Mouse (Mus musculus) liver, postnatal 0 days (tissue): ENCODE data around the gene Plpp1. TPM values are rescaled to one million over a fixed set of nuclear protein-coding genes. Genes with fewer than 3 reads are reported as not detected.

Source experiments
- ATAC-seq: fragments of 200-750 bp; cut with Nextera tagmentation; 2 replicates; pipeline ENCODE4 v1.8.0; 2017; ENCODE audit warnings: mild to moderate bottlenecking, moderate library complexity
- DNase-seq: peaks from one replicate; pipeline ENCODE4 v3.0.0-alpha.2; 2016
- H3K27ac ChIP-seq: fragments of 300-500 bp; sonication (generic); 2 replicates; pipeline ENCODE4 v1.5.1; 2014; ENCODE audit warnings: antibody characterized with exemption, moderate library complexity, mild to moderate bottlenecking, low read depth
- H3K27me3 ChIP-seq: fragments of 300-500 bp; sonication (generic); 2 replicates; pipeline ENCODE4 v1.6.1; 2014; ENCODE audit warnings: low read length, control low read depth, mixed read lengths; ENCODE audit not compliant: insufficient read depth
- H3K36me3 ChIP-seq: fragments of 300-500 bp; sonication (generic); replicated peaks from 2 replicates; pipeline ENCODE4 v1.6.1; 2014; ENCODE audit warnings: mild to moderate bottlenecking, control low read depth, low read length, moderate library complexity, mixed read lengths; ENCODE audit not compliant: insufficient read depth
- H3K4me1 ChIP-seq: fragments of 300-500 bp; sonication (generic); 2 replicates; pipeline ENCODE4 v1.6.1; 2014; ENCODE audit warnings: antibody characterized with exemption, mild to moderate bottlenecking, control low read depth; ENCODE audit not compliant: insufficient read depth
- H3K4me2 ChIP-seq: fragments of 300-500 bp; sonication (generic); 2 replicates; pipeline ENCODE4 v1.6.1; 2014; ENCODE audit warnings: low read depth, mild to moderate bottlenecking, low read length, moderate library complexity, mixed read lengths
- H3K4me3 ChIP-seq: fragments of 300-500 bp; sonication (generic); 2 replicates; pipeline ENCODE4 v1.5.1; 2014; ENCODE audit warnings: low read depth, low read length
- H3K9ac ChIP-seq: fragments of 300-500 bp; sonication (generic); replicated peaks from 2 replicates; pipeline ENCODE4 v1.6.1; 2014; ENCODE audit warnings: mild to moderate bottlenecking, moderate library complexity
- H3K9me3 ChIP-seq: fragments of 300-500 bp; sonication (generic); 2 replicates; pipeline ENCODE4 v1.6.1; 2016; ENCODE audit warnings: mild to moderate bottlenecking, control low read depth, low read length, mixed read lengths
- CTCF ChIP-seq: sonication (generic); IDR thresholded peaks from 2 replicates; pipeline ENCODE4 v1.5.1; 2016; ENCODE audit warnings: antibody characterized with exemption, low read depth
- EP300 ChIP-seq: IDR thresholded peaks from 2 replicates; pipeline ENCODE4 v1.6.1; 2016; ENCODE audit warnings: antibody characterized with exemption, low read depth, mild to moderate bottlenecking
- WGBS: fragments of 180-500 bp; shearing (Covaris S2); extraction: QIAGEN DNeasy Blood & Tissue Kit; methylation state at CpG from one replicate; pipeline ENCODE4 v1.1.7; 2014; ENCODE audit not compliant: insufficient replicate concordance; 5-methylcytosine and 5-hydroxymethylcytosine counted together
- polyA plus RNA-seq: library from polyadenylated mRNA; unstranded; fragments of >200 nt; fragmentation: Nextera tagmentation; extraction: Ambion mirVana; gene quantifications from 2 replicates; pipeline ENCODE4 v1.2.1, GENCODE M21; 2015

The Plpp1 gene
- polyA plus RNA-seq, 1 experiment from 2014 or later: 55.4 TPM

DNA sequence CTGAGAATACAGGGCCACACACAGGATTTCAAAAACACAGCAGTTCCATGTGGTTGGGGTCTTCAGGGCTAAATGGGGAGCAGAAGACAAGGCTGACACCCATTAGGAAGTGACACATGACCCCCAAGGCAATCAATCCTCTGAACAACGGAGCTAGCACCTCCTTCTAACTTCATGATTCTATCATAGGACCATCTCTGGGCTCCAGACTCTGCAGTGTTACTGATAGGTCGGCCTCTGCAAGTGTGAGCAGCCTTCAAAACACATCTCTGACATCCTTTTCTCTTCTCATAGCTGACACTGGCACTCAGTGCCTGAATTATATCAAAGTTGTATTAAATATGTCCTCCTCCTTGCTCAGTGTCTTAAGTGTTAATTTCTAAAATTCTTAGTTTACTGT lies 32.0 kb downstream of the Plpp1 start:
- Histone ChIP-seq H3K9ac (no peak overlapping the region), H3K4me1 (peaks cover 16% of the 10 kb centered on the region), H3K36me3 (0 out of 2 replicates have a peak, but pooled peaks cover 6% of the 10 kb centered on the region), H3K4me2 (no peak overlapping the region), H3K27me3 (no peaks in the 10 kb centered on the region), H3K4me3 (no peak overlapping the region), H3K9me3 (no peaks in the 10 kb centered on the region), H3K27ac (no peak overlapping the region)
- 35% methylated on average over 2 of the region's 2 CpGs for WGBS
- TF ChIP-seq EP300 (no peak), CTCF (no peak)
- DNase-seq (no peak), ATAC-seq (peak; percentile 37; the same call in 1 of the 2 replicates)

DNA sequence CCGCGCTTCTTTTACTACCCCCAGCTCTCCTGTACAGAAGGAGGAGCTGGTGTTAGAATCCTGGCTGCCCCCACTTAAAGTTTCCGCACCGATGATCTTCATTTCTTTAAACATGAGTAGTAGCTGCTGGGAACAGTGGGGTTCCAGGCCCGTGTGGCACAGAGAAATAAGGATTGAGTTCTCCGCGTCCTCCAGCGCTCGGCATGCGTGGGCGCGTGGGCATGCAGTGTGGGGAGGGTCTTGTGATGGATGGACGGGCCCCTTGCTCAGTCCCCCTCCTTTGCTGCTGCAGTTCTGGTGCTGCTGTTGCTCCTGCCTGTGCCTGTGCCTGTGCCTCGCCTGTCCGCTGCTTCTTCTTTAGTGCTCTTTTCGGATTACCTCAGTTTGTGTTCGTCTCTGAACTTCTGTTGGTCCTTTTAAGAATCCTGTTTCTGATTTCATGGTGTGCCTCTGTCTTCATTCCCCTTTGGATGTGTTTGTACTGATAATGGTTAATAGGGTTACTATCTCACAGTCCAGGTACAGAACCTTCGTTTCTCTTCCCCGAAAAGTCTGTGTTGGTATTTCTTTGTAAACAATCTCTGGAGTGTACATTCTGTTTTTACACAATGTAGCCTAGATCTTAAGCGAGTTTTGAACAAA lies 32.8 kb downstream of the Plpp1 start:
- peak; percentile 64 for ATAC-seq
- Histone ChIP-seq H3K4me1 (peaks cover 21% of the 10 kb centered on the region), H3K4me2 (peak overlapping the region; percentile 58), H3K27ac (peak overlapping the region; percentile 29; the same call in 1 of the 2 replicates), H3K9ac (no peak overlapping the region; the same call in 1 of the 2 replicates), H3K4me3 (no peak overlapping the region), H3K36me3 (0 out of 2 replicates have a peak, but pooled peaks cover 6% of the 10 kb centered on the region), H3K9me3 (no peaks in the 10 kb centered on the region), H3K27me3 (no peaks in the 10 kb centered on the region)
- no peak for DNase-seq
- TF ChIP-seq CTCF: no peak
- TF ChIP-seq EP300: peak; percentile 94
- 71% methylated on average over 20 of the region's 20 CpGs for WGBS

DNA sequence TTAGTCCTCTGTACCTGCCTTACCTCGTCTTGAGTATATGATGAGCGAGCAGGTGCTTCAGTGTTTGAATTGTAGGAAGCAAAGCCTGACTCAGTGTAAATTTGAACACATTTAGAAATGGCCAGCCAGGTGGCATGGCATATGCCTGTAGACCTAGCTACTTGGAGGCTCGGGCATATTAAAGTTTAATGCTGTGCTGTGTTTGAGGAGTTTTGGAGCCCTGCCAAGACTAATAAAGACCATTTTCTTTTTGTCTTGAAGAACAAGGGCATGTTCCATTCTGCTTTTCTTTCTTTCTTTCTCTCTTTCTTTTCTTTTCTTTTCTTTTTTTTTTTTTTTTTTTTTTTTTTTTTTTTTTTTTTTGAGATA lies 33.3 kb downstream of the Plpp1 start:
- Histone ChIP-seq H3K27me3 (no peaks in the 10 kb centered on the region), H3K27ac (peak overlapping the region; percentile 29; the same call in 1 of the 2 replicates), H3K4me3 (no peak overlapping the region), H3K4me2 (peak overlapping the region; percentile 58), H3K9me3 (no peaks in the 10 kb centered on the region), H3K36me3 (0 out of 2 replicates have a peak, but pooled peaks cover 6% of the 10 kb centered on the region), H3K4me1 (peaks cover 25% of the 10 kb centered on the region), H3K9ac (no peak overlapping the region; the same call in 1 of the 2 replicates)
- DNase-seq: no peak
- 57% methylated on average over 3 of the region's 3 CpGs for WGBS
- no peak for TF ChIP-seq EP300
- ATAC-seq: no peak

- 68% methylated on average over 12 of the region's 12 CpGs for WGBS
- no peak for TF ChIP-seq CTCF
- no peak for TF ChIP-seq EP300
- H3K27ac ChIP-seq: no peak overlapping the region
- no peaks in the 10 kb centered on the region for H3K27me3 ChIP-seq
- peak overlapping the region; percentile 4; the same call in 1 of the 2 replicates for H3K9ac ChIP-seq
- peaks cover 28% of the 10 kb centered on the region for H3K4me1 ChIP-seq
- 0 out of 2 replicates have a peak overlapping the region, but pooled peaks have one; percentile 22 for H3K4me2 ChIP-seq
- ATAC-seq (no peak), DNase-seq (no peak)
- H3K9me3 ChIP-seq: no peaks in the 10 kb centered on the region
- H3K4me3 ChIP-seq: no peak overlapping the region
- H3K36me3 ChIP-seq: 0 out of 2 replicates have a peak, but pooled peaks cover 6% of the 10 kb centered on the region
These were observed 34.5 kb downstream of the Plpp1 start for GRCm38 (mm10) chr13:112835113-112835512.

GRCm38 (mm10) chr13:112836951-112837350 lies 36.4 kb downstream of the Plpp1 start:
- no peak overlapping the region for H3K4me2 ChIP-seq
- 86% methylated on average over 2 of the region's 2 CpGs for WGBS
- no peak overlapping the region for H3K27ac ChIP-seq
- no peak overlapping the region for H3K9ac ChIP-seq
- no peak overlapping the region for H3K4me3 ChIP-seq
- no peaks in the 10 kb centered on the region for H3K9me3 ChIP-seq
- H3K36me3 ChIP-seq: 0 out of 2 replicates have a peak, but pooled peaks cover 4% of the 10 kb centered on the region
- H3K4me1 ChIP-seq: peaks cover 28% of the 10 kb centered on the region
- DNase-seq: no peak
- TF ChIP-seq EP300: no peak
- no peak for TF ChIP-seq CTCF
- ATAC-seq: no peak
- no peaks in the 10 kb centered on the region for H3K27me3 ChIP-seq

GRCm38 (mm10) chr13:112837621-112838155 lies 37.1 kb downstream of the Plpp1 start:
- Histone ChIP-seq H3K27ac (peak overlapping the region; percentile 62), H3K4me3 (no peak overlapping the region), H3K4me1 (peaks cover 28% of the 10 kb centered on the region), H3K9me3 (no peaks in the 10 kb centered on the region), H3K27me3 (no peaks in the 10 kb centered on the region), H3K9ac (no peak overlapping the region), H3K4me2 (peak overlapping the region; percentile 48), H3K36me3 (0 out of 2 replicates have a peak, but pooled peaks cover 4% of the 10 kb centered on the region)
- WGBS: 70% methylated on average over 9 of the region's 9 CpGs
- DNase-seq: no peak
- TF ChIP-seq CTCF (no peak), EP300 (no peak)
- ATAC-seq: no peak
